Mouse (Mus musculus): ENCODE data around the gene Otulin.

The Otulin gene

DNA sequence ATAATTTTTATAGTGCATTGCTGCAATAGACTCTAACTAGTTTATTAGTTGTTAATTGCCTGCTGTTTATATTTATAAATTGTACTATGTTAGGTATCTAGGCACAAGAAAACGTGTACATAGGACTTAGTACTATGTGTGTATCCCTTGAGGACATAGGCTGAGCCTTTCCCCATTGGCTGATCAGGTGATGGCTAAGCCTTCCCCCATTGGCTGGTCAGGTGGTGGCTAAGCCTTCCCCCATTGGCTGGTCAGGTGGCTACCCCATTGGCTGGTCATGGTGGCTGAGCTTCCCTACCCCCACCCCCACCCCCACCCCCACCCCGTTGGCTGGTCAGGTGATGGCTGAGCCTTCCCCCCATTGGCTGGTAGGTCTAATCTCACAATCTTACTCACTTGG lies 50.6 kb downstream of the Otulin start:
- no peak for DNase-seq (ENCODE audit: low spot score)

GRCm38 (mm10) chr15:27578918-27579317 lies 51.6 kb downstream of the Otulin start:
- no peak for DNase-seq (ENCODE audit: low spot score)

DNA sequence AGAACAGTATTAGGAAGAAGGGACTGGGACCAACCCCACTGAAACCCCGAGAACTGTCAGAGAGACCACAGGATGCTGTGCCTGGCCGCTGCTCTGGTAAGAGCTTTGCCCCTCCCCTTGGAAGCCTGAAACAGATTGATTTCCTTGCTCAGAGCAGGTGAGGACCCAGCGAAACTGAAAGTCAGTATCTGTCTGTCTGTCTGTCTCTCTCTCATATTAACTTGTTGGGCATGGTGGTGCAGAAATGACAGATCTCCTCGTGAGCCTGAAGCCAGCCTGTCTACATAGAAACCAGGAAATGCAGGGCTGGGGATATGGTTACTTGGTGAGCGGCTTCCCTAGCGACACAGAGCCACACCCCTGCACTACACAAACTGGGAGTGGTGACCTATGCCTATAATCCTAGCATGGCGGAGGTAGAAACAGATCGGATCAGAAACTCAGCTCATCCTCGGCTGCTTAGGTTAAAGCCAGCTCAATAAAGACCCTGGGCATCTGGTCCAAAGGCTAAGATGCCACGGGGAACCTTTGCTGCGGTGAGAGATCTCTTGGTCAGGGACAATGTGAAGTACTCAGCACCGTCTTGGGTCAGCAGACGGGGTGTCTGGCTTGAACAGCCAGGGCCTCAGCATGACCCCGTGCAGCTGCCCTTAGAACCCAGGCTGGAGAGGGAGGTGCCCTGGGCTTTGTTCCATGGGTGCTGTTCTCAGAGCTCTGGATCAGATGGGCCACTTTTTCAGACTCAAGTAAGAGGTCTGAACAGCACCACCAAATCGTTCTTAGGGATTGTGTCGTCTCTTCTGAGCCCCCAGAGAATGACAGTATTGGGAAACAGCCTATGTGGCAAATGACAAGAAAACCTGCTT lies 52.3 kb downstream of the Otulin start:
- no peak for DNase-seq (ENCODE audit: low spot score)

DNA sequence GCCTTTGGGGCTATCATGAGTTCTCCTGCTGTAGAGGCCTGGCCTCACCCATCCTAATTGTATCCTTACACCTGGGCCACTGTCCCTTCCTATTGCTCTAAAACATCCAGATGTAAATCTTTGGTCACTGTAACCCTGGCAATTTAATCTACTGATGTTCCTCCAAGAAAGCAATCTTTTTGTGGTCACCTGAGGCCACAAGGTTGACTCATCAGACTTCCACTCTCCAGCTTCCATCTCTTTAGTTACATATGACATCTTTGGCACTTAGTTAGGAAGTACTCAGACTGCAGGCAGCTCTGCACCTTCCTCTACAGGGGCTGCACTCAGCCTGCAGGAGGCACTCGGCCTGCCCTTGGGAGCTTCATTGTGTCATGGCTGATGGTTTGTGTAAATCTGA lies 53.6 kb downstream of the Otulin start:
- DNase-seq (ENCODE audit: low spot score) = no peak

GRCm38 (mm10) chr15:27575932-27576331 lies 54.6 kb downstream of the Otulin start:
- DNase-seq (ENCODE audit: low spot score) = no peak

DNA sequence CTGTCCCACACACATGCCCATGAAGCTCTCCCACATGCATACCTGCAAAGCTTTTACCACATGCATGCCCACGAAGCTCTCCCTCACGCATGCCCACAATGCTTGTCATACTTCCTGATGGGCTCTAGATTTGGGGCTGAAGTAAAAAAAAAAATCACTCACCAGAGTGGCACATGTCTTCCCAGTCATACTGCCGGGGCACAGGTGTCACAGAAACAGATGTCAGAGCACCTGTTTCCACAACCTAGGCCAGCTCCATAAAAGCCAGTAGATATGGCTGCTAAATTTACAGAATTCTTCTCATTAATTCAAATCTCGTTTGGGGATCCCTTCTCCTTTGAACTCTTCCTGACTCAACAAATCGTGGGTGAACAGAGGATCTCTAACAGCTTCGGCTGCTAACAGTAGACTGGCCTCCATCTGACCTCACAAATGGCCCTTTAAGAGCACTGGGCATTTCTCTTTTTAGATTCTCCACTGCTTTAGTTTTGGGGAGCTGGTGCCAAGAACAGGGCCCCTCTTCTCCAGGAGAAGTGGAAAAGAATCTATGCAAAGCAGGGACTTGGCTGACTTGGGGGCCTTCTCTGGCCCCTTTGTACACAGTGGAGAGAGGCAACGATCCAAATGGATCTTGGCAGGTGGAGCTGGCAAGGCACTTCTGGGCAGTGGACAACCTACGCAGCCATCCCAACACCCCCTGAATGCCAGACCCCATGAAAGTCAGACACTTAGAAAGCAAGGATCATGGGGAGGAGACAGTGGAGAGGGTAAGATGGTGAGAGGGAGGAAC lies 55.3 kb downstream of the Otulin start:
- DNase-seq (ENCODE audit: low spot score) = no peak

DNA sequence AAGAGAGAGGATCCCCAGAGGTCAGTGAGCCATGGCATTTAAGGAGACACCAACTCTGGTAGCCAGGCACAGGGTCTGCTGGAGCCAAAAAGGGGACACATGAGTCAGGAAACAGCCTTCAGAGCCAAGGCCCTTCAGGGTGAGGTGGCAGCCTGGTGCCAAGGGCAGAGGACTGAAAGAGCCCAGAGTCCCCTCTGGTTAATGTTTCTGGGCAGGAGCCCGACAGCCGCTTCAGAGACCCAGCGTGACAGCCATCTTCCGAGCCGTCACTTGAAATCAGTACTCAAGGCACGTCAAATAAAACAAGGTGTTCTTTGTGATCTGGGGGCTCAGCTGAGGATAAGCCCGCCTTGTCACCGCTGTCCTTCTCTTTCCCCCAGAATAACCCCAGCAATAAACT lies 59.3 kb downstream of the Otulin start:
- no peak for DNase-seq (ENCODE audit: low spot score)

DNA sequence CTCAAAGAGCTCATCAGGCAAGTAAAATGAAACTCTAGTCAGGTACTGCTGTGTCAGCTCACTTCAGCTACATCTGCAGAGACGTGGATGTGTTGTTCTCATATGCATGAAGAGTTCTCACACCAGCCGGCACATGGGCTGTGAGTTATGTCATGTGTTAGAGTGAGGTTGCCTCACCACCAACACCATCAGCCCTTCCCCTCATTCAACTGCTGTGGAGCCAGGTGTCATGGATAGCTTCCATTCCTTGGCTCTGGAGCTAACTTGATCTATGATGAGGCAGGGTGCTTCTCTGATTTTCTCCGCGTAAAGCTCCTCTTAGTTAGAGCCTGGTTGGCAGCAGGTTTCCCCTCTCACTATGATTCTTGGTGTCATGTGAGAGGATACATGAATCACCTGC lies 60.1 kb downstream of the Otulin start:
- no peak for DNase-seq (ENCODE audit: low spot score)

DNA sequence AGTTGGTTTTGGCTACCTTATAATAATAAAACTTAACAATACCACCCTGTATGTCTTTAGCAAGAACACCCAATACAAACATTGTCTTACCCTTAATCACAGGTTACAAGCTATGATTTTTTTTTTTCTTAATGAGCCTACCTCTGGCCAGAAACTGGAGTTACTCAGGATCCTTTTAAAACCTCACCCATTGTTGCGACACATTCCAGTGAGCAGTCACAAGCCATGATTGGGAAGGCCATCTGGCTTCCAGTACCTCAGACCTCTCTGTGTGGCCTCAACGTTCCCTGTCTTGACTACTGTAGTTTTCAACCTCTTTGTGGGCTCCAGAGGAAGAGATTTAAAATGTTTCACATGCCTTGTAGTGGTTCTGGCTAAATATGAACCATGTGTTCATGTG lies 60.6 kb downstream of the Otulin start:
- DNase-seq (ENCODE audit: low spot score) = no peak

DNA sequence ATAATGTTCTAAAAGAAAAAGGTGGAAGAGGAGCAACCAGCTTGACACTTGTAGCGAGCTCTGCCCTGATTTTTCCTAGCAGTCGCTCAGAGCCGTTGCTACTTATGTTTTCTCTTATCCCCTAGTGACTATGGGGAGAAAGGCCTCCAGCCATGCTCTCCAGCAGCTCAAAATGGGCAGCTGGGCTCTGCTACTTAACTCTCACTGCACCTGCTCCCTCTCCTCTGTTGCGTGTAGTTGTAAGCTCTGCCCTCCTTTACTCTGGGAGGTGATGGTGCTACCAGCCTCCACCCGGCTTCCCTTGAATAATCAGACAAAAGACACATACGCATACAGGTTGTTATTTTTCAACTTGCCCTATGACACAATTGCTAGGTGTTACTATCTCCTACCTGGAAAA lies 62.1 kb downstream of the Otulin start:
- DNase-seq (ENCODE audit: low spot score) = no peak

DNA sequence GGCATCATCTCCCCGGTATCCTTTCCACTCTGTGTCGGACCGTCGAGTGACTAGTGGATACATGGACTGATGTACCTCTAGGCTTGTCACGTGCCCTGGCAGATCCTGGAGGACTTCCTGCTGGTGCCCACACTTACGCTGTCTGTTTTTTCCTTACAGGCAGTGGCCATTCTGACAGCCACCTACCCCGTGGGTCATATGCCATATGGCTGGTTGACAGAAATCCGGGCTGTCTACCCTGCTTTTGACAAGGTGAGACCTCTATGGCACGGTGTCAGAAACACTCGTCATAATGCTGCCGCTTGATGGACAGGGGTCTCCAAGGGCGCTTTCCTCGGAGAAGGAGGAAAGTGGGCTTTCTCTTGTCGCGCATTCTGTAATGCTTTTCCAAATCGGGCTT lies 63.1 kb downstream of the Otulin start:
- no peak for DNase-seq (ENCODE audit: low spot score)

- no peak for DNase-seq (ENCODE audit: low spot score)
Measured at GRCm38 (mm10) chr15:27565626-27566185, 64.8 kb downstream of the Otulin start.

DNA sequence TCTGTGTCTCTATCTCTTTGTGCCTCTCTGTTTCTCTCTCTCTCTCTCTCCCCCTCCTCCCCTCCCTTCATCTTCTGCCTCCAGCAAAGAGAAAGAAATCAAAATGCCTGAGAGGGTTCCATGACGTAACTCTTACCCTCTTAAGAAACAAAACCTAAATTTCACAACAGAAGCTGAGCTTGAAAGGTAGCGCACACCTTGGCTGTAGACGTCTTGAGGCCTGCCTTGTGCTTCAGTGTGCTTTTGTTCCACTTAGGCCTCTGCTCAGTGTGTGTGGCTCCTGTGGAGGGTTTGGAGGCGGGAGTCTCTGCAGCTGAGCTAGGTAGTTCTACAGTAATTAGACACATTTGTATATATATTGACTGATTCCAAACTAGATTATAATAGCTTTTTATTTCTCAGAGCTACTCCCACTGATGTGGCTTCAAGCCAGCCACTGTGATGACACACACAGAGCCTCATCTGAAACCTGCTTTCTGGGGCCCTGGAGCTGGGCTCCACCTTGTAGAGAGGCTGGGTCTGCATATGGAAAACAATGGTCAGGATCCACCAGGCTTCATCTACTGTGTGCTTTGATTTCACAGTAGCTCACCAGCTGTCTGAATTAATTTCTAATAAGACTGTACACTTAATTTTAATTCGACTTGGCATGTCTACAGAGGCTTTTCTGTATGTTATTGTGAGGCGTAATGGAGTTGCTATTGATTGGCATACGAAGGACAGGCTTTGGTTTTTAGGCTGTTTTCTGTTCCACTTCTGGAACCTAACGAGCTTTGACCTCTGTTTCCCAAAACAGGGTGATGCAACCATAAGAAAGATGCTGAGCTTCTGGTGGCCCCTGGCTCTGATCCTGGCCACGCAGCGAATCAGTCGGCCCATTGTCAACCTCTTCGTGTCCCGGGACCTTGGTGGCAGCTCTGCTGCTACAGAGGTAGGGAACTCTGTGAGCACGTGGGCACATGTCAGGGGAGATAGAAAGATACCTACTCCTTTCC lies 66.1 kb downstream of the Otulin start:
- no peak for DNase-seq (ENCODE audit: low spot score)

- DNase-seq (ENCODE audit: low spot score) = no peak
Measured at GRCm38 (mm10) chr15:27560315-27560714, 70.2 kb downstream of the Otulin start.

- no peak for DNase-seq (ENCODE audit: low spot score)
Measured at GRCm38 (mm10) chr15:27558456-27559147, 71.9 kb downstream of the Otulin start.

DNA sequence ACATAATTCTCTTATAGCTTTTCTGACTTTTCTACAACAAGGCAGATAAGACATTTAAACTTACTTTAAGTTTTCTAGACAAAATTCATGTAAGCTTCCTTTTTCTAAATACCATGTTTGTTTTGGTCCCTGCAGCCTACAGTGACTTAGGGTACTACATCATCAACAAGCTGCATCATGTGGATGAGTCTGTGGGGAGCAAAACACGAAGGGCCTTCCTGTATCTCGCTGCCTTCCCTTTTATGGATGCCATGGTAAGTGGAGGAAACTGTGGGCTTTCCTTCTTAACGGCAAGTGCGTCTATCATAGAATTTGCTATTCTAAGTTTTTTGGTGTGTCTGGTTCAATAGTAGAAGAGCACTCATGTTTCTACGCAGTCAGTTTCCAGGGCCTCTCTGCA lies 76.9 kb downstream of the Otulin start:
- no peak for DNase-seq (ENCODE audit: low spot score)

- DNase-seq (ENCODE audit: low spot score) = no peak
Measured at GRCm38 (mm10) chr15:27552129-27552700, 78.3 kb downstream of the Otulin start.

- no peak for DNase-seq (ENCODE audit: low spot score)
Measured at GRCm38 (mm10) chr15:27551117-27552114, 79.1 kb downstream of the Otulin start.

- no peak for DNase-seq (ENCODE audit: low spot score)
Measured at GRCm38 (mm10) chr15:27550358-27550992, 80.0 kb downstream of the Otulin start.

Data from left cerebral cortex, adult 11 months (tissue).